Mouse (Mus musculus): Measurements from ENCODE around the gene Ppp1r9a.
A peak's percentile ranks its signal among the peaks of the same experiment; 100 is the strongest.

The Ppp1r9a gene

GRCm38 (mm10) chr6:5156541-5157425 is 254.1 kb downstream of the Ppp1r9a start:
- DNase-seq (ENCODE audit: low spot score in 2 of 2), result no peak

GRCm38 (mm10) chr6:5159385-5159791 is 256.7 kb downstream of the Ppp1r9a start:
- DNase-seq (ENCODE audit: low spot score in 2 of 2), result no peak

- DNase-seq (ENCODE audit: low spot score in 2 of 2), result no peak
Measured at GRCm38 (mm10) chr6:5162052-5162451, 259.3 kb downstream of the Ppp1r9a start.

- DNase-seq (ENCODE audit: low spot score in 2 of 2), result no peak
Measured at GRCm38 (mm10) chr6:5163507-5164144, 260.9 kb downstream of the Ppp1r9a start.

GRCm38 (mm10) chr6:5164855-5165254 is 262.1 kb downstream of the Ppp1r9a start:
- DNase-seq (ENCODE audit: low spot score in 2 of 2), result no peak

GRCm38 (mm10) chr6:5167051-5167677 is 264.4 kb downstream of the Ppp1r9a start:
- no peak for DNase-seq (ENCODE audit: low spot score in 2 of 2)

- no peak for DNase-seq (ENCODE audit: low spot score in 2 of 2)
Measured at GRCm38 (mm10) chr6:5168158-5168557, 265.4 kb downstream of the Ppp1r9a start.

GRCm38 (mm10) chr6:5171418-5171817 is 268.7 kb downstream of the Ppp1r9a start:
- DNase-seq (ENCODE audit: low spot score in 2 of 2), result no peak

GRCm38 (mm10) chr6:5172571-5172970 is 269.9 kb downstream of the Ppp1r9a start:
- DNase-seq (ENCODE audit: low spot score in 2 of 2), result no peak

GRCm38 (mm10) chr6:5174179-5174812 is 271.6 kb downstream of the Ppp1r9a start:
- DNase-seq (ENCODE audit: low spot score in 2 of 2), result no peak

- no peak for DNase-seq (ENCODE audit: low spot score in 2 of 2)
Measured at GRCm38 (mm10) chr6:5177967-5178891, 275.5 kb downstream of the Ppp1r9a start.

GRCm38 (mm10) chr6:5179189-5179588 is 276.5 kb downstream of the Ppp1r9a start:
- no peak for DNase-seq (ENCODE audit: low spot score in 2 of 2)

- DNase-seq (ENCODE audit: low spot score in 2 of 2), result no peak
Measured at GRCm38 (mm10) chr6:5180645-5181044, 277.9 kb downstream of the Ppp1r9a start.

- DNase-seq (ENCODE audit: low spot score in 2 of 2), result no peak
Measured at GRCm38 (mm10) chr6:5186229-5186950, 283.7 kb downstream of the Ppp1r9a start.

GRCm38 (mm10) chr6:5187586-5187985 is 284.9 kb downstream of the Ppp1r9a start:
- DNase-seq (ENCODE audit: low spot score in 2 of 2), result no peak

- no peak for DNase-seq (ENCODE audit: low spot score in 2 of 2)
Measured at GRCm38 (mm10) chr6:5188036-5188435, 285.3 kb downstream of the Ppp1r9a start.

GRCm38 (mm10) chr6:5188938-5189337 is 286.2 kb downstream of the Ppp1r9a start:
- DNase-seq (ENCODE audit: low spot score in 2 of 2), result no peak

GRCm38 (mm10) chr6:5189507-5189906 is 286.8 kb downstream of the Ppp1r9a start:
- DNase-seq (ENCODE audit: low spot score in 2 of 2), result peak in 1 of 2 experiments; percentile 8

GRCm38 (mm10) chr6:5190761-5191160 is 288.0 kb downstream of the Ppp1r9a start:
- no peak for DNase-seq (ENCODE audit: low spot score in 2 of 2)

GRCm38 (mm10) chr6:5193693-5194092 is 291.0 kb downstream of the Ppp1r9a start, which contains the start of gene Pon1:
Pon1 (minus strand) TSS chr6:5193946.
- DNase-seq (ENCODE audit: low spot score in 2 of 2), result no peak
